Mouse (Mus musculus): ENCODE measurements at regions not wholly inside any gene's neighbourhood (a gene's known extent, or its start where the extent isn't known, plus 50 kb on each side); places are given as distances from the start of the nearest gene placed in this dataset.

DNA sequence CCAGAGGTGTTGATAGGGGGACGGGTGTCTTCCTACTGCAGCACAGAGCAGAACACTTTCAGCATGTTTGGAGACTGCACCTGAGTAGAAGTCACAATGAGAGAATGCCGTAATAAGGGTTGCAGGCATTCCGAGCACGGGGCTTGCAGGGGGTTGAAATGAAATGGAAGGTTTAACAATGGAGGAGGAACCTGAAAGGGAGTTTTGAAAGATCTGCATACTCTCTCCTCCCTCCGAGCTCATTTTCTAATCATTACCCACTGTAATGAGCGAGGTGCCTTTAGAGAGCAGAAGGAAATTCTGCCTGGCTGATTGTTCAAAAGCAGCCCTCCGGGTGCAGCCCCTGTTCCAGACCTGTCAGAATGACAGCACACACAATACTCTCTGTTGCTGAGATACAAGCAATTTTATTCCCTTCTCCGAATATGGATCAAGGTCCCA lies 430.8 kb downstream of the Nsun3 start:
- Histone ChIP-seq H3K27ac (ENCODE audit: insufficient read depth, low read depth, low read length) (peak overlapping the region; percentile 62; the same call in 1 of the 2 replicates), H3K4me1 (ENCODE audit: control insufficient read depth, insufficient read depth, low read length) (no peaks in the 10 kb centered on the region), H3K4me3 (ENCODE audit: insufficient read depth, low read depth, low read length) (no peak overlapping the region)
- TF ChIP-seq POLR2A (IDR thresholded peaks at IDR 0.05; ENCODE audit: insufficient read depth, low read depth, low read length) (no peak), CTCF (IDR thresholded peaks at IDR 0.05; ENCODE audit: insufficient read depth, low read depth, low read length) (no peak)
- WGBS: 21% methylated on average over 8 of the region's 8 CpGs

DNA sequence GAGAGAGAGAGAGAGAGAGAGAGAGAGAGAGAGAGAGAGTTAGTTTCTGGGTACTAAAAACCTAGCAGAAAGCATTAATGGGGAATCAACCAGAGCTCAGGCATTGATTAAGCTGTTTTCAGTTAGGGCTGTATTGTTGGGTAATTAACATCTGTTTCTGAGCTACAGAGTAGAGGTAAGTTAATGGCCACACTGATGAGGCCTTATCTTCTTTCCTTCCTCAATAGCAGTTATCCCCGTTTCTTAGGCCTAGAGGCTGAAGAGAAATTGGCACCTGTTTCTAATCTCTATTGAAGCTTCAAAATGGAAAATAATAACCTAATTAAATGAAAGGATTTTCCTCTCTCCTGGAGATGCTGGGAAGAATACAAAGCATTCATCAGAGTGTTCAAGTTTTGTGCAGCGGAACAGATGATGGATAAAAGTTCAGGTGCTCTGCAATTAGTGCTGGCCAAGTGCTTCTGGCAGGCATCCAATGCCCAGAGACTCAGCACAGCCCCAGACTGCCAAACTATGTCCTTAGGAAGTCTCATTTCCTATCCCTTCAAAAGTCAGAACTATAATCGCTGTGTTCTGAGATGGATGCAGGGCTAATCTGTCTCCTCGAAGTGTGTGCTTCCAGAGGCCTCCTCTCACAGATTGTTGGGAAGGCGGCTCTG lies 459.1 kb downstream of the Nsun3 start:
- TF ChIP-seq CTCF (IDR thresholded peaks at IDR 0.05; ENCODE audit: insufficient read depth, low read depth, low read length) (no peak), POLR2A (IDR thresholded peaks at IDR 0.05; ENCODE audit: insufficient read depth, low read depth, low read length) (no peak)
- no peak overlapping the region for H3K27ac ChIP-seq (ENCODE audit: insufficient read depth, low read depth, low read length)
- WGBS: 56% methylated on average over 5 of the region's 5 CpGs

DNA sequence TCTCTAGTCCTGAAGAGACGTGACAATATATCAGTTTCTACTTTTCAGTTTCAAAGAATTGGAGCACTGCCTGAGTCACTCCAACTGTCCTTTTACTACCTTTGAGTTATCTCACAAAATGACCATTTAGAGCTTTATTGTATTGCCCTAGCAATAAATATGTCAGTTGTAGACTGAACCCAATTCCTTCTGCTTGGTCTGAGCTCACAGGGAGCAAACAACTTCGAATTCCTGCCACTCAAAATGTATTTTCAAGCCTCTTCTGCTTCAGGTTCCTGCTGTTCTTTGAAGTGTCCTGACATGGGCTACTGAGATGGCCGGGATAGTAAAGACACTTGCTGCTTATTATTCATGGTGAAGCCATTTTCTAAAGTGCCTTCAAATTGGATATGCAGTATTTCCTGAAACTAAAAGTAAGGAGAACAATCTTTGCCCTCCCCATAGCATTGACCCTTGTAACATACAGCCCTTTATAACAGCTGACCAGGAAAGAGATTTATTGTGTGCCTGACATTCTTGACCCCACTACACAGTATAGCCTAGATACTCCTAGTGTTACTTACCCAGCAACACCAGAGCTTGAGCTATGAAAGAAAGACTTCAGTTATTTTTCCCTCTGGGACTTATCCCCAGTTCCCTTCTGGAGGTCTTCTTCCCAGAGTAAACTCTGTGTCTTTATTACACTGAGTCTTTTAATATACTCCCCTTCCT lies 460.9 kb downstream of the Nsun3 start:
- Histone ChIP-seq H3K4me3 (ENCODE audit: insufficient read depth, low read depth, low read length) (no peak overlapping the region), H3K4me1 (ENCODE audit: control insufficient read depth, insufficient read depth, low read length) (no peaks in the 10 kb centered on the region), H3K27ac (ENCODE audit: insufficient read depth, low read depth, low read length) (no peak overlapping the region)
- TF ChIP-seq POLR2A (IDR thresholded peaks at IDR 0.05; ENCODE audit: insufficient read depth, low read depth, low read length) (no peak), CTCF (IDR thresholded peaks at IDR 0.05; ENCODE audit: insufficient read depth, low read depth, low read length) (no peak)
- 68% methylated on average over 3 of the region's 3 CpGs for WGBS

More for the DNA sequence above, 459.1 kb downstream of the Nsun3 start:
- Histone ChIP-seq H3K4me1 (ENCODE audit: control insufficient read depth, insufficient read depth, low read length) (no peaks in the 10 kb centered on the region), H3K4me3 (ENCODE audit: insufficient read depth, low read depth, low read length) (no peak overlapping the region)

DNA sequence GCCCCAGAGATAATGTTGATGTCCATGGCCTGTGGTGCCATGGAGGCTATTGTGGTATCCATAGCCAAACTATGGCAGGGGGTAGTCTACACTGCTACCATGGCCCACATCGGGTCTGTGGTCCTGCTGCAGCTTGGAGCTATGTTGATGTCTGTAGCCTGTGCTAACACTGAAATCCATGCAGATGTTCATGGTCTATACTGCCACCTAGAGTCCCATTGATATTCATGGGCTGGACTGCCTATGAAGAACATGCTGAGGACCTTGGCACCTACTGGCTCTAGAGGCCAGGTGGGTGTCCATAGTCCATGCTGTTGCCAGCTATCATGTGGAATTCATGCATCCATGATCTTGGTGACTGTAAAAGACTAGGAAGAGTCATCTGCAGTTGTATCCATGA lies 463.8 kb downstream of the Nsun3 start:
- 72% methylated on average over 1 of the region's 1 CpGs for WGBS
- H3K4me3 ChIP-seq (ENCODE audit: insufficient read depth, low read depth, low read length): no peak overlapping the region
- H3K27ac ChIP-seq (ENCODE audit: insufficient read depth, low read depth, low read length): no peak overlapping the region
- no peaks in the 10 kb centered on the region for H3K4me1 ChIP-seq (ENCODE audit: control insufficient read depth, insufficient read depth, low read length)
- TF ChIP-seq CTCF (IDR thresholded peaks at IDR 0.05; ENCODE audit: insufficient read depth, low read depth, low read length) (no peak), POLR2A (IDR thresholded peaks at IDR 0.05; ENCODE audit: insufficient read depth, low read depth, low read length) (no peak)

DNA sequence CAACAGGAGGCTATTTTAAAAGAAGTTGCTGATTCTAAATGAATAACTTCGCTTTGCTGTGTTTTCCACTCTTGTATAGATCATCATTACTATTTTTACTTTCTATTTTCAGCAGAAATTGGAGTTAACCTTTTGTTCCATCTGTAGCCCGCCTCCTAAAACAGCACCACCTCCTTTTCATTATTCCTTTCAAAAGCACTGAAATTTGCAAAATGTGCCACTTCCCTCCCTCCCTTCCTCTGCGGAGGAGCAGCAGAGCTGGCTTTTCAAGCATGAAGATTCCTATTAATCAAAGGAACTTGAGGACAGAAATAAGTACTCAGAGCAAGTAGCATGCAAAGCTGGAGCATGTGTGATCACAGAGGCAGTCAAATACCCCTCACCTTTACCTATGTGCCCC lies 497.7 kb downstream of the Nsun3 start:
- 24% methylated on average over 3 of the region's 3 CpGs for WGBS
- Histone ChIP-seq H3K4me1 (ENCODE audit: control insufficient read depth, insufficient read depth, low read length) (no peaks in the 10 kb centered on the region), H3K4me3 (ENCODE audit: insufficient read depth, low read depth, low read length) (no peak overlapping the region), H3K27ac (ENCODE audit: insufficient read depth, low read depth, low read length) (no peak overlapping the region)
- no peak for TF ChIP-seq CTCF (IDR thresholded peaks at IDR 0.05; ENCODE audit: insufficient read depth, low read depth, low read length)
- no peak for TF ChIP-seq POLR2A (IDR thresholded peaks at IDR 0.05; ENCODE audit: insufficient read depth, low read depth, low read length)
